Mouse (Mus musculus) embryo, embryonic 11 days (tissue): Measurements from ENCODE around the gene Uggt2.
"Not testable (repeated sequence)": the region's sequence is repeated elsewhere in the genome, so short reads cannot be mapped to it uniquely, and the experiment has no call there.

Experiments
- DNase-seq: peaks from one replicate; pipeline ENCODE4 v3.0.0-alpha.2; 2015

The Uggt2 gene

DNA sequence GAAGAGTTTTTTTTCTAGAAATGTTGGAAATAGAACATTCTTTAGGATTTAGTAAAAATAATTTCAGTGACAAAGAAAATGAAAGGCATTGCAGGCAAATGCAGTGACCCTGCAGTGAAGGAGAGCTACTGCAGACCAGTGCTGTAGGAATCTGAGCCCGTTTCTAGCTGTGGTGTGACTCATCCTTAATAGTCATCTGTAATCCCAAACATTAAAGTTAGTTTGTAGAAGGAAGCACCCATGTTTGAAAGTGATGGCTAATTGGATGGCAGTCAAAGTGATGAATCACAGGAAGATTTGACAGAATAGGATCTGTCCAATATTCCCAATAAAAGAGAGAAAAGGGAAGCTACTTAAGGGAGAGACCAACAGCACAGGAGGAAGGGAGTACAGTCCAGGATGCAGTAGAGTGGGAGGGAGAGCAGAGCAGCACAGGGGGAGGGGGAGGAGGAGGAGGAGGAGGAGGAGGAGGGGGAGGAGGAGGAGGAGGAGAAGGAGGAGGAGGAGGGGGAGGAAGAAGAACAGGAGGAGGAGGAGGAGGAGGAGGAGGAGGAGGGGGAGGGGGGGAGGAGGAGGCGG, 71.5 kb downstream of the Uggt2 start:
- DNase-seq, result no peak

DNA sequence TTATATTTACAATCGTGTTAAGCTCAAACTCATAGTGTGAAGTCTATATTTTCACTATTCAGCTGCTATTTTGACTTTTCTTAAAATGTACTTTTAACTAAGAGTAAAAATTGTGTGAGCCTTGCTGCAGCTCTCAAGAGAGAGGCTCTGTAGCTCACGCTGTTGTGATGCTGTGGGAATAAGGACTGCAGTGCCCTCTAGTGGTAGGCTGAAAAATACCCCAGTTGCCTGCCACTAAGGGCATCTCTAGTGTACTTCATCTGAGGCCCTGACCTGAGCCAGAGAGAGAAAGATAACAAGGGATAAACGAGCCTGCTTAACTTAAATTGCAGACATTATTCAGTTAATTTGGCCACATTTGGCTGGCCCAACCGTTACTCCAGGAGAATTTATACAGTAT, 72.1 kb downstream of the Uggt2 start:
- peak; percentile 71 for DNase-seq

- DNase-seq, result peak; percentile 36
Measured at GRCm38 (mm10) chr14:119025889-119026288, 73.3 kb downstream of the Uggt2 start.

GRCm38 (mm10) chr14:119013549-119013948, 85.7 kb downstream of the Uggt2 start:
- DNase-seq, result no peak

- peak; percentile 69 for DNase-seq
Measured at GRCm38 (mm10) chr14:119012607-119013431, 86.4 kb downstream of the Uggt2 start.

GRCm38 (mm10) chr14:119009531-119009930, 89.7 kb downstream of the Uggt2 start:
- no peak for DNase-seq

- no peak for DNase-seq
Measured at GRCm38 (mm10) chr14:119008031-119008590, 91.1 kb downstream of the Uggt2 start.

GRCm38 (mm10) chr14:119007103-119007951, 91.9 kb downstream of the Uggt2 start:
- peak; percentile 98 for DNase-seq

DNA sequence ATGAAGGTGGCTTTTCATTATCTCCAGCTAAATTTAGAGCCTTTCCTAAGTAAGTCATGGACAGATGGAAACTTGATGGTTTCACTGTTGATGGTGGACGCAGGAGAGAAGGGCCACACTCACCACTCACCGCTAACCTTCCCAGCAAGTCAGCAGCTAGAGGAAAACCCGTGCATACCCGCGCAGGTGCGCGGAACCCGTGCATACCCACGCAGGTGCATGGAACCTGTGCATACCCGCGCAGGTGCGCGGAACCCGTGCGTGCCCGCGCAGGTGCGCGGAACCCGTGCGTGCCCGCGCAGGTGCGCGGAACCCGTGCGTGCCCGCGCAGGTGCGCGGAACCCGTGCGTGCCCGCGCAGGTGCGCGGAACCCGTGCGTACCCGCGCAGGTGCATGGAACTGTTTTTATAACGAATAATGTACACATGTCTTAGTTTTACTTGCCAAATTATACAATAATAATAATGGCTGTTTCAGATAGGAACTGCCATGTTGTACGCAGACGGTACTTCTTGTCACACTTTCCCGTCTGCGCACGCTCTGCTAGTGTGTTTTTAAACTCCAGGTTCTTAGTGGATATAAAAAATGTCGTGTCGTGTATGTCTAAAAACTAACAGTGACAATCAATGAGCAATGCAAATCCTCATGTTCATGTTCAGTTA, 92.7 kb downstream of the Uggt2 start:
- DNase-seq, result no peak

GRCm38 (mm10) chr14:119005834-119006233, 93.4 kb downstream of the Uggt2 start:
- peak; percentile 40 for DNase-seq

GRCm38 (mm10) chr14:119003320-119003719, 95.9 kb downstream of the Uggt2 start:
- DNase-seq, result peak; percentile 30

DNA sequence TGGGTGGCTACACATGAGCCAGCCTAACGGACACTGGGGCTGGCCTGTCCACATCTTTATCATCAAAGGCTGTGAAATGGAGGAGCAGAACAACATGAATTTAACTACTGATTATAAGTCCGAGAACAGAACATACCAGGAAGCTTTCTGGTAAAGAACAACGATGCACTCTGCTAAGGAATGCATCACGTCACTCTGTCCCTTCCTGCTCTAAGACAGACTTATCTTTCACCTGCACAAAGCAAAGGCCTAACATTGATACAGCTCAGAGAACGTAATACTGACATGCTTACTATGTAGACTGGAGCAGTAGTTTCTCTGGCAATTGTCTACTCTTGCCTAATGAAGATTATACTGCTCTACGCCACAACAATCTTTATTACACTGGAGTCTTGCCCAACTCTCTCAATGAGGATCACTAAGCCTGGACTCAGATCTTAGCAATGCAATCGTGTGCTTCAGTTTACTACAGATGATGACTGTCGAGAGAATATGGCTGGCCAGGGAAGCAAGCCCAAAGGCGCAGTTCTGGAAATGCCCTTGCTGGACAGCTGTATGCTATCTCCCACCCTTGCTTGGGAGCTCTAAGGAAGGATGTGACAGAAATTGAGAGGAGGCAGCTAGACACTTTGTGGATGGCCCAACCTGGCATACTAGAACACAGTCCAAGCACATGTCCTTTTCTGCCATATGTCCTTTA, 103.9 kb downstream of the Uggt2 start:
- DNase-seq, result no peak

DNA sequence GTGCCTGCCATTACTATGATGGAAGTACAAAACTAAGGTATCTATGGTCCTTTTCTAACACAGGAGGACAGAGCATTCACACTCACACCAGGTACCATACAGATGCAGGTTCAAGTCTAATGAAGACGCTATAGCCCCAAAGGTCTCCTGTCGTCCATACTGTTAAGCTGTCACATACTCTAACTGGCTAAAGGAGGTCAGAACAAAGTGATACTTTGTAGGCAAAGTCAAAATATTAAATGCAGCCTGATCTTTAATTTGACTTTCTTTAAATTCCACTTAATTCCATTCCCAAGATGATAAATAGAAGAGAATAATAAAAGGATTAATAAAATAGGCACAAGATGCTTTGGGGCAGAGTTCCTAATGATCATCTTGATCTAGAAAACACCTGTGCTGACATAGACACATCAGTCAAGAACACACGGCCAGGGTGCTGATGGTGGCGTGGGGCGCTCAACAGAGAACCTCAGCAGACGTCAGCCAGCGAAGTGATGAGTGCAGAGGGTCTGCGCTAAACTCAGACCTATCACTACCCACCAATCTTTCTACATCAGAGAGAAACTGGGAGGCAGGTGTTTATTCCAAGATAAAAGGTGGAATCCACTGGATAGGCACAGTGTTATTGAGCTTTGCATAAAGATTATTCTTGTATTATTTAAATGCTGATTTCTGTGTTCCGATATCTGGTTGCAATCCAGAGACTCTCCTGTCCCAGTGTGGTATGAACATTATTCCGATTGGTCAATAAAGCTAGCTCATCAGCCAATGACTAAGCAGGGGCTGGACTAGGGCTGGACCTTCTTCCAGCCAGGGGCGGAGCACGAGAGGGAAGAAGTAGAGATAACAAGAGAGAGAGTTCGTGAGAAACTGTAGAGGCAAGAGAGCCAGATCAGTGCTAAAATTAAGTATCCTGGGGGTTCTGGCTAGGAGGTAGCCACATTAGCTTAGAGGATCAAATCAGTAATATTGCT, 111.4 kb downstream of the Uggt2 start:
- DNase-seq, result peak; percentile 30

DNA sequence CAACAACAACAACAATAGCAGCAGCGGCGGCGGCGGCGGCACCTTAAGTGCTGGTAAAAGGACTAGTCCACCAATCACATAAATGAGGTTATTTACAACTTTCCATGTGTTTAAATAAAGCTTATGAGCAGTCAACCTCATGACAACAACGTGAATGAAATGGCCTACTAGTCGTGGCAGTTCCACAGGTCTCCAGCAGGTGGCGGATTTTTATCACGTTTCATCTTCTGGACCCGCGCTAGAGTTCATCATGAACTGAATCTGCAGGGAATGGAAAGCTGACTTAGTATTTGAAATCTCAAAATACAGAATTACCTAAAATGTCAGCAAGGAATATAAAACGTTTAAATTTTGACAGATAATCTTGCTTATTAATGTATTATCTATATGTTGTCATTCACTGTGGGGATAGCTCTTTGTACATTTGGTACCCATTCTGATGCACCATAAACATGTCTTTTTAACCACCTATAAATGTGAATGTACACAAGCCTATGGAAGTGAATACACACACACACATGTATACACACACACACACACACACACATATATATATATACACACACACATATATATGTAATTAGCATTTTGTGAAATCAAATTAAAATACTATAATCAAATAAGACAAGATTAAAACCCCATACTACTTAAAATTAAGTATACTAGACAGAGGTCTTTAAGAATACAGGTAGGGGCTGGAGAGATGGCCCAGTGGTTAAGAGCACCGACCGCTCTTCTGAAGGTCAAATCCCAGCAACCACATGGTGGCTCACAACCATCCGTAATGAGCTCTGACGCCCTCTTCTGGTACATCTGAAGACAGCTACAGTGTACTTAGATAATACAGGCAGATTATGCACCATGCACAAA, 112.3 kb downstream of the Uggt2 start:
- peak; percentile 79 for DNase-seq

DNA sequence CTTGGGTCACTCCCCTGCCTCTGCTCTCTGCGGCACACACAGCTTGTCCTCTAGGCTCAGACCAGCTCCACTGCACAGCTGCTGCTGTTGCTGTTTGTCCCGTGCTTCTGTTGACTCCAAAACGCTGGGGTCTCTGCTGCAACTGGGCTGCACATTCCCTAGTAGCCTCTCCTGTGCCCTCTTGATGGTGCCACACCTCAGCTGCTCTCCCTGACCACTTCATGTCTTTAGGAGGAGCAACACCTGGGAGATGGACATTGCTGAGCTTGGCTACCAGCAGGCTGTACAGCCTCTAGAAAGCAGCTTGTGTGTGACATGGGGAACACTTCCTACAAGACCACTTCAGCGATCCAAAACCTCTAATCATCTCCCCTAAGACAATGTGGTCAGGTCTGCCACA, 115.1 kb downstream of the Uggt2 start:
- DNase-seq, result no peak

- no peak for DNase-seq
Measured at GRCm38 (mm10) chr14:118983396-118983795, 115.8 kb downstream of the Uggt2 start.

DNA sequence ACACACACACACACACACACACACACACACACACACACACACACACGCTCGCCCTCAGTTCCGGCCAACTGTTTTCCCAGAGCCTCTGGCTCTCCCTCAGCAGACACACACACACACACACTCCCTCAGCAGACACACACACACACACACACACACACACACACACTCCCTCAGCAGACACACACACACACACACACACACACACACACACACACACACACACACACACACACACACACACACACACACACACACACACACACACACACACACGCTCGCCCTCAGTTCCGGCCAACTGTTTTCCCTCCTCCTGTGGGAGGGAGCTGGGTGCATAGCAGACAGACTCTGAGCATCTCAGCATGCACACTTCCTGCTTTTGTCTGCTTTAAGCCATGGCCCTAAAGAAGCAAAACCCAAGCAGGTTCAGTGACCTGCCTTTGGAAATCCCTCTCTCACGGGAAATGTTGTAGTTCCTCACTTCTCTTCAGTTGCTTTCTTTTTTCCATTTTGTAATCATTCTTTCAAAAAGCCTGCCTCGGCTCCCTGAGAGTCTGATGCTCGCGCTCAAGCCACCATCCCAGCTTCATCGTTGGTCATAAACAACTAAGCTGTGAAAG, 116.7 kb downstream of the Uggt2 start:
- not testable (repeated sequence) for DNase-seq

- DNase-seq, result not testable (repeated sequence)
Measured at GRCm38 (mm10) chr14:118981711-118982428, 117.4 kb downstream of the Uggt2 start.

DNA sequence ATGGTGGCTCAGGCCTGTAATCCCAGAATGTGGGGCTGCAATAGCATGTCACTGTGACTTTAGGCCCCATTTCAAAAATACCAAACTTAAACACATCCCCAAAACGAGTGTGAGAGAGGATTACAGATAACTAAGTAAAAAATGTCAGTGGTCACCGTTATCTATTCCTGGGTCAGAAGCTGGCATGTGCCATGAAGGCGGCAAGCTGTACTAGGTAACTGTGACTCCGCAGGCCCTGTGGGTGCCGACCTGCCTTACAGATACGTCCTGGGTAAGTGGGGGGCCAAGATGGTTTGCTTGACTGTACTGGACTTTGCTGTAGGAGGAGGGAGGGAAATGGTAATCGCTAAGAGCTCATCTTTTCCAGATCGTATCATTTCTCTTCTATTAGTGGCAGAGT, 118.3 kb downstream of the Uggt2 start:
- no peak for DNase-seq
